Mouse (Mus musculus): ENCODE measurements around the gene Mov10l1.
A peak's percentile ranks its signal among the peaks of the same experiment; 100 is the strongest.

The Mov10l1 gene

GRCm38 (mm10) chr15:89073993-89074603 lies 91.4 kb downstream of the Mov10l1 start:
- DNase-seq (ENCODE audit: extremely low read depth, insufficient read length, low spot score) = no peak

DNA sequence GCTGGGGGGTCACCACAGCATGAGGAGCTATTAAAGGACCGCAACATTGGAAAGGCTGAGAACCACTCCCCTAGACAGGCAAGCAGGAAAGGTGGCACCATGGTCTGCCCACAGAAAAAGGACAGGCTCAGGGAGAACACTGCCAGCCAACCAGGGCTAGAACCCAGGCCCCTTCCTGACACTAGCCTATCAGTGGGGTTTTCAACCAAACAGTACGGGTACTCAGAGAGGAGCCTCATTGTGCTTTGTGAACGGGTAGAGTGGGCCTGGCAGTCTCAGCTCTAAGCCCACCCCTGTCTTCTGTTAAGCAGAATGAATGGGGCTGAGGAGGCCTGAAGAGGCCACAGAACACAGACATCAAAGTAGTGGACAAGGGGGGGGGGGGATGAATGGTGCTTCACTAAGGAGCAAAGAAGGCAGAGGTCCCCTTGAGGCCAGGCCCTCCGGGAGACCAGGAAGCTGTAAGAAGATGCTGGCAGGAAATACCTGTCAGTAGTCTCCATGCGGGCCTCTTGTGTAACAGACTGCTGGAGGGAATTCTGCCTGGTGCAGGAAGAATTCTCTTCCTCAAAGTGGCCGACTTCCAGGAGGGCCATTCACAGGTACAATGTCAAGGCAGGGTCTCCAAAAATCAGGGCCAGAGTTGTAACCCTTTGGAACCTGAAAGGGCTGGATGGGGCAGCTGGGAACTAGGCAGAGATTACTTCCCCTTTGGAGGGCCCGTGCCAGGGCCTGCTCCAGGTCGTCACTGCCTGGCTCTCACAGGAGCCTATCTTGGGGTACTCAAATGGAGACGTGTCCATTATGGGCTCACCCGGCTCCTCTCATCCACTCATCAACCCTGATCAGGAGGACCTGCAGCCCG lies 92.1 kb downstream of the Mov10l1 start, which contains the start of gene Trabd:
TSS of gene Trabd (plus strand) at position 512 of the 865 bp plus-strand sequence.
- no peak for DNase-seq (ENCODE audit: extremely low read depth, insufficient read length, low spot score)

DNA sequence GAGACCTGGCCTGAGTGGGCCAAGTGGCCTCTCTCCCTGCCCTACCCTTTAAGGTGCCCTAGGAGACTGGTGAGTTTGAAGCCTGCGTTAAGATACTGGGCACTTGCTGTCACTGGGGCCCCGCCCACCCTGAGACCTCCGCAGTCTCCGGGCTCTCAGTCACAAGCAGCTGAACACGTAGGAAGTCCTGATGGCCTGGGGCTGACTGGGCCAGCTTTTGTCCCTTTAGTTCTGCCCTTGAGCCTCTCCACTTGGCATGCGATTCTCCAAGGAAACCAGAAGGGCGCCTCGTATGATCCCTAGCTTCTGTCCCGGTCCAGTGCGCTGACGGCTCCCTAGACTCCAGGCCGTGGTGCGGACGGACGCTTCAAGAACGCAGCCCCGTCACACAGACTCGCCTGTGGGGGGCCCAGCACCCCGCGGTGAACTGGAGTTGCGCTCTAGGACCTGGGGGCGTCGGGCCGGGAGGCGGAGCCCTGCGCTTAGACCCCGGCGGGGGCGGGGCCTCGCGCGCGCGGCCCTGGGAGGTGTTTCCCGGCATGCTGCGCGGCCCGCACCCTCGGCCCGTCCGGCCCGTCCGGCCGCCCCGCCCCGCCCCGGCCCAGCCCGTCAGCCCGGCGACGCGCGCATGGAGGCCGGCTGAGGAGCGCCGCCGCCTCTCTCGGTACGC lies 92.9 kb downstream of the Mov10l1 start:
- peak; percentile 94 for DNase-seq (ENCODE audit: extremely low read depth, insufficient read length, low spot score)

GRCm38 (mm10) chr15:89076156-89076731 lies 93.5 kb downstream of the Mov10l1 start:
- peak; percentile 86 for DNase-seq (ENCODE audit: extremely low read depth, insufficient read length, low spot score)

GRCm38 (mm10) chr15:89078208-89078836 lies 95.6 kb downstream of the Mov10l1 start:
- peak; percentile 74 for DNase-seq (ENCODE audit: extremely low read depth, insufficient read length, low spot score)

- no peak for DNase-seq (ENCODE audit: extremely low read depth, insufficient read length, low spot score)
Measured at GRCm38 (mm10) chr15:89083906-89084305, 101.2 kb downstream of the Mov10l1 start.

GRCm38 (mm10) chr15:89084826-89085225 lies 102.1 kb downstream of the Mov10l1 start:
- DNase-seq (ENCODE audit: extremely low read depth, insufficient read length, low spot score) = no peak

DNA sequence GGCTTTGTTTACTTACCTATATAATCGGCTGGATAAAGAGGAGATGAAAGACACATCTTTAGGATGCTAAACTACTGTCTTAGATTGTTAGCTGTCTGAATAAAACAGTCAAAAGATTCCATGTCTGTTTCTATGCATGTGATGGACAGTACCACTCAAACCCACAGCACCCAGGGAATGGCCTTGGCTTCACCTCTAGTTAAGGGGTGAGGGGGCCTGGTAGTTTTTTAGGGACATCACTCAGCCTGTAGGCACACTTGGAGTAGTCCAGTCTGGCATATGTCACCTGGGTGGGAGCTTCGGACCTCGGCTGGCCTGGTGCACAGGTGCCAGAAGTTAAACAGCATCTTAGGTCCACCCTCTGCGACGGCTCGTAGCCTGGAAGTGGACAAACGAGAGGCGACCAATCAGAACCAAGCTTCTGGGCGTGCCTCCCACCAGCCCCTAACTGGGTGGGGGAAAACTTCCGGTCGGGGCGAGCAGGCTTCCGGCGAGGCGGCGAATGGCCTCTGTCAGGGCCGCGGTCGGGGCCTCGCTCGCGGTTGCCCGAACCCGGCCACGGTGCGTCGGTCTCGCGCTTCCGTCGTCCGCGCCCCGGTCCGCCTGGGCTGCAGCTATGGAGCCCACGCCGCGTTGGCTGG lies 106.0 kb downstream of the Mov10l1 start, which contains the start of gene Selenoo:
TSS of gene Selenoo (plus strand) at position 478 of the 641 bp plus-strand sequence.
- DNase-seq (ENCODE audit: extremely low read depth, insufficient read length, low spot score) = peak; percentile 86

DNA sequence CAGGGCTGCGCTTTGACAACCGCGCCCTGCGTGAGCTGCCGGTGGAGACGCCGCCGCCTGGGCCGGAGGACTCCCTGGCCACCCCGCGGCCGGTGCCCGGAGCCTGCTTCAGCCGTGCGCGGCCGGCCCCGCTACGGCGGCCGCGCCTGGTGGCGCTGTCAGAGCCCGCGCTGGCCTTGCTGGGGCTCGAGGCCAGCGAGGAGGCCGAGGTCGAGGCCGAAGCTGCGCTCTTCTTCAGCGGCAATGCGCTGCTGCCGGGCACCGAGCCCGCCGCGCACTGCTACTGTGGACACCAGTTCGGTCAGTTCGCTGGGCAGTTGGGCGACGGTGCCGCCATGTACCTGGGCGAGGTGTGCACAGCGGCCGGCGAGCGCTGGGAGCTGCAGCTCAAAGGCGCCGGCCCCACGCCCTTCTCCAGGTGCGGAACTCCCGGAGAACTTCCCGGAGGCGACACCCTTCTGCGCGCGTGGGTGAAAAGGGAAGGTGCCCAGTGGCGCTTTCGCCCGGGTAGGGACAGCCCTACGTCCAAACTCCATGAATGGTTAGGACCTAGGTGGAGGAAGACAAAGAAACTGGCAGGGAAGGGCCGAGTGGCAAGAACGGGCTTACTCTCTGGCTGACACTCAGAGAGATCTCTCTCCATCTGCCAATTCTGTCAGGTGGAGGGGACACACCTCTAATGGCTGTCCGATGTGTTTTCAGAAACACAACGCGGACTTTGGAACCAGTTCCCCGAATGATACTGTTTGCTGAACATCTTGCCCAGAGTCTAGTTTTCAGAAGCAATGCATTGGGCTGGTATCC lies 106.7 kb downstream of the Mov10l1 start:
- no peak for DNase-seq (ENCODE audit: extremely low read depth, insufficient read length, low spot score)

GRCm38 (mm10) chr15:89090662-89091061 lies 108.0 kb downstream of the Mov10l1 start:
- no peak for DNase-seq (ENCODE audit: extremely low read depth, insufficient read length, low spot score)

DNA sequence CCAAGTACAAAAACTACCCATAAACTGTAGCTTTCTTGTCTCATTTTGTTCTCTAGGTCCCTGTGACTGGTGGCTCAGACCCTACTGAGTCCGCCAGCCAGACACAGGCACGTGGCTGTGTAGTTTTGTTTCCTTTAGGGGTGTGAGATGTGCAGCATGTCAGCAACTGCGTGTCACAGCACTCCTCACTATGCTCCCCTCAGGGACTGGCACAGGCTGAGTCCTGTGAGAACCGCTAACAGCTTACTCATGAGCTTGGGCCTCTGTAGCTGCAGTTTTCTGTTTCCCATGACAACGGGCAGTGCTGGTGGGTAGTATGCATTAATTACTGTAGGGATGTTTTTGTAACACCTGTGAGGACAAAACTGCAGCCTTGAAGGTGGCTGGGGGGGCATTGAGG lies 109.5 kb downstream of the Mov10l1 start:
- no peak for DNase-seq (ENCODE audit: extremely low read depth, insufficient read length, low spot score)

- no peak for DNase-seq (ENCODE audit: extremely low read depth, insufficient read length, low spot score)
Measured at GRCm38 (mm10) chr15:89097450-89097849, 114.7 kb downstream of the Mov10l1 start.

DNA sequence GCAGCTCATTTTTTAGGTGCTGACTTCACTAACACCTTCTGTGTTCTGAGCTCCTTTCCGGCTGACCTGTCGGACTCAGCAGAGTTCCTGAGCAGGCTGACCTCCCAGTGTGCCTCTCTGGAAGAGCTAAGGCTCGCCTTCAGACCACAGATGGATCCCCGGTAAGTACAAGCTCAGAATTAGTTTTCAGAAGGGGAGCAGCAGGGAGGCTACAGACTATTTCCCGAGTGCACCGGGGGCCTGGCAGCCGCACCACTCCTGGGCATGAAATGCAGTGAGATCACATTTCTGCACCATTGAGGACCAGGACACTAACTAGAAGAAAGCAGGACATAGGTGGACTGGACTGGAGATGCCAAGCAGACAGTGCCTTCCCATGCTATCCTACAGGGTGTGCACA lies 115.9 kb downstream of the Mov10l1 start:
- no peak for DNase-seq (ENCODE audit: extremely low read depth, insufficient read length, low spot score)

DNA sequence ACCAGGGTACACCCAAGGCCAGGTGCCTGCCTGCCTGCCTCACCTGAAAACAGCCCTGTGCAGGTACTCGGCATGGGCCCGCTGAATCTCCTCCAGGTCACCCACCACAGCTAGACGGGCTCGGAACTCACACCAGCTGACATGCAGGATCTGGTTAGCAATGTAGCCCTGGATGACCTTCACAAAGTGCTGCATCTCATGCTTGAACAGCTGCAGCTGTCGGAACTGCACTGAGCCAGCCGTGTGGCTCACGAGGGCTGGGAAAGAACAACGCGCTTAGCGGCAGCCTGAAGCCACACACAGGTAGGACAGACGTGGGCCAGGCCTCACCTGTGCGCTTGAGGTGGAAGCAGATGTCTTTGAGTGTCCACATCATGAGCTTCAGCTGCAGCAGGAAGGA lies 118.1 kb downstream of the Mov10l1 start:
- peak; percentile 25 for DNase-seq (ENCODE audit: extremely low read depth, insufficient read length, low spot score)

DNA sequence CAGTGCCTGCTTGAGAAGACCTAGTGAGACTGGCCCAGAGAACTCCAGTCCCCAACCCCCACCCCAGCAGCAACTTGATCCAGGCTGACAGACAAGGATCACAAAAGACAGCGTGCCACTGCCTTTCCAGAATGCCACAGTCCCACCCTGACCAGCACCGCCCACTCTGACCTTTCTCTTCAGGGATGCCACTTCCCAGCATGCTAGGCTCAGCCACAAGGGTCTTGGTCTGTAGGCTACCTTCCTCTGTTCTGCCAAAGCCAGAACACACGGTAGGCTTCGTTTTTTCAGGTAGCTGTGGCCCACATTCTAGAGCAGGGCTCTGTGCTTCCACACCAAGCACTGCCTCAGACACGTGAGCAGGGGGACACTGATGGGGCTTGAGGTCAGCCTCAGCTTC lies 119.9 kb downstream of the Mov10l1 start:
- DNase-seq (ENCODE audit: extremely low read depth, insufficient read length, low spot score) = no peak

GRCm38 (mm10) chr15:89103921-89104320 lies 121.2 kb downstream of the Mov10l1 start:
- DNase-seq (ENCODE audit: extremely low read depth, insufficient read length, low spot score) = no peak

DNA sequence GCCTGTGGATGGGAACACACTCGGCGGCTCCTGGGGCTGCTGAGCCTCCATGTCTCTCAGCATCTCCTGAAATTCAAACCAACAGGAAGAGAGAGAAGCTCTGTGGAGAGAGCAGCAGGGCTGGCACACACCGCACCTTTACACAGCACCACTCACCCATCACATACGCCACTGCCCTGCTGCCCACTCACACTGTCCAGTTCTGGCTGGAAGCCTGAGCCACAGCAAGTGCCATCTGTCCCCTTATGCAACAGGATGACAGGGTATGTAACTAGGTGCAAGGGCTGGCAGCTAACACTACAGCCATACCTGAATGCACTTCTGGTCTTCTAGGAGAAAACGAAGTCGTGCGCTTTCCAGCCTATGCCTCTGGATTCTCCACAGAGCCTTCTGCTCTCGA lies 121.7 kb downstream of the Mov10l1 start:
- no peak for DNase-seq (ENCODE audit: extremely low read depth, insufficient read length, low spot score)

All from 3134 (cell line).